Mouse (Mus musculus): ENCODE results near the gene Adam6b. TPM values are rescaled to one million over a fixed set of nuclear protein-coding genes. Genes with fewer than 3 reads are reported as not detected.
"Not testable (repeated sequence)": the region's sequence is repeated elsewhere in the genome, so short reads cannot be mapped to it uniquely, and the experiment has no call there.

Adam6b gene
- not detected in 2 replicates for polyA plus RNA-seq (2012; ENCODE audit: insufficient read depth, insufficient read length, missing spikeins)

DNA sequence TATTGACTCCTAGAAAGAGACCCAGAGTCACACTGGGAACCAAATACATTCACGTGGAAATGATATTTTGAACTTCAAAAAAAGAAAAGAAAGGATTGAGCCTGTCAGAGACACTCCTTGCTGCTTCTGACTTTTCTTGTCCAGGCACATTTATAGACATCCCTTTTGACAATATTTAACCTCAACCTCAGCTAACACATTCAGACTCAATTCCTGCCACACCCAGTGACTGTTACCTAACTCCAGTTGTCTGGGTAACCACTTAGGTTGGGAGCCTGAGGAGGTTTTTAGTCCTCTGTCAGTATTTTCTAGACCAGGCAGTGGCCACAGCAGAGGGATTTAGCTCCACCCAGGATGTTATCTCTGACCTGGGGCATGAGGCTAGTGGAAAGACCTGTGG, at the start of gene Adam6b:
Gene Adam6b (plus strand): TSS at position 301 of the 400 bp plus-strand sequence.
- not testable (repeated sequence) for H3K4me3 ChIP-seq (ENCODE audit: insufficient read depth, low read length); H3K27ac ChIP-seq (ENCODE audit: insufficient read depth, low read depth, low read length); H3K4me1 ChIP-seq (ENCODE audit: control insufficient read depth, insufficient read depth, low read length)

DNA sequence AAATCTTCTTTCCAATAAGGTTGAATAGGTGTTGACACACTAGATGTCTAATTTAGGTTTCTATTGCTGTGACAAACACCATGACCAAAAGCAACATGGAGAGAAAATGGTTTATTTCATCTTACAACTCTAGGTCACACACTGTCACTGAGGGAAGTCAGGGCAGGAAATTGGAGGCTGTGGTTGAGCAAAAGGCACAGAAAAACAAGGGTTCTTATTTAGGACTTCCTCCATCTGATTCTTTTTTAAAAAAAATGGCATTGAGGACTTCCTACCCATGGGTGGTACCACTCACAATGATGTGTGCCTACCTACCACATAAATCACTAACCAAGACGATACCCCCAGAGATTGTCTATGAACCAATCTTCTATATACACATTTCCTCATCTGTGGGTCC, 43.2 kb upstream of the Adam6b start:
- TF ChIP-seq POLR2A (IDR thresholded peaks at IDR 0.05; ENCODE audit: borderline replicate concordance, low read depth, low read length) = no peak
- no peak for TF ChIP-seq CTCF (IDR thresholded peaks at IDR 0.05; ENCODE audit: low read depth, low read length)
- Histone ChIP-seq H3K27ac (ENCODE audit: insufficient read depth, low read depth, low read length) (peak overlapping the region; percentile 57), H3K4me1 (ENCODE audit: control insufficient read depth, insufficient read depth, low read length) (peaks cover 9% of the 10 kb centered on the region), H3K4me3 (ENCODE audit: insufficient read depth, low read length) (no peak overlapping the region)

- no peak overlapping the region for H3K27ac ChIP-seq (ENCODE audit: insufficient read depth, low read depth, low read length)
- H3K4me3 ChIP-seq (ENCODE audit: insufficient read depth, low read length) = no peak overlapping the region
- peaks cover 18% of the 10 kb centered on the region for H3K4me1 ChIP-seq (ENCODE audit: control insufficient read depth, insufficient read depth, low read length)
- TF ChIP-seq POLR2A (IDR thresholded peaks at IDR 0.05; ENCODE audit: borderline replicate concordance, low read depth, low read length) (no peak), CTCF (IDR thresholded peaks at IDR 0.05; ENCODE audit: low read depth, low read length) (no peak)
Observed at GRCm38 (mm10) chr12:113476164-113476563, 13.1 kb upstream of the Adam6b start.

- H3K27ac ChIP-seq (ENCODE audit: insufficient read depth, low read depth, low read length) = no peak overlapping the region
- H3K4me1 ChIP-seq (ENCODE audit: control insufficient read depth, insufficient read depth, low read length) = peaks cover 17% of the 10 kb centered on the region
- no peak for TF ChIP-seq CTCF (IDR thresholded peaks at IDR 0.05; ENCODE audit: low read depth, low read length)
- no peak for TF ChIP-seq POLR2A (IDR thresholded peaks at IDR 0.05; ENCODE audit: borderline replicate concordance, low read depth, low read length)
- no peak overlapping the region for H3K4me3 ChIP-seq (ENCODE audit: insufficient read depth, low read length)
Observed at GRCm38 (mm10) chr12:113482147-113482546, 7.2 kb upstream of the Adam6b start.

DNA sequence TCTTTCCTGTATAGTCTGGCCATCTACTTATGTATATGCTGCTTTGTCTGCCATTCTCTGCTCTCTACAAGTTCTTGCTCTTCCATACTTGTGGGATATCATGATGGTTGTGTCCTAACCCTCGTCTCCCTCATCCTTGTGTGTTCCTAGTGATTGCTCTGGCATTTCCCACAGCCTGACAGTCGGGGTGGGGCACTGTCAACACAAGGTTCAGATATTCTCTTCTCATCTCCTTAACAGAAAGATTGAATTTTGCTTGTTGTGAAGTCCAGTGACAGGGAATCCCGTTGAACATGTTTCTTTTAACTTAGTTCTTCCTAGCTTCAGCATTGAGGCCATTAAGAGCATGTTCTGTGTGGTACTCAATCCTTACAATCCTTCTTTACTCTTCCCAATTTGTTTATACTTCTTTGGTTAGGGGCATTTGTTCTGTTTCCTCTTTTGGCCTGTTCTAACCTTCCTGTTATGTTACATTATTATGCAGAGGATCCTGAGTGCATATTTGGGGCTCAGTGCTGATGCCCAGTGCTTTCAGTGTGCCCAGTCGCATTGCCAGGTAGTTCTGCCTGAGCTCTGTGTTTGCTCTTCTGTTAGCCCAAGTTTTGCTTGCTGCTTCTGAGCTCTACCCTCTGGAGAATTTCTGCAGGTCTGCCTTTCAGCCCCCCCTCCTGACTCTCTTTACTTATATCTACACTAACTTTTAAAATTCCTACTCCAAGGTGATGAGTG, 6.5 kb upstream of the Adam6b start:
- TF ChIP-seq POLR2A (IDR thresholded peaks at IDR 0.05; ENCODE audit: borderline replicate concordance, low read depth, low read length) (no peak), CTCF (IDR thresholded peaks at IDR 0.05; ENCODE audit: low read depth, low read length) (no peak)
- Histone ChIP-seq H3K27ac (ENCODE audit: insufficient read depth, low read depth, low read length) (no peak overlapping the region), H3K4me1 (ENCODE audit: control insufficient read depth, insufficient read depth, low read length) (peaks cover 17% of the 10 kb centered on the region), H3K4me3 (ENCODE audit: insufficient read depth, low read length) (no peak overlapping the region)

DNA sequence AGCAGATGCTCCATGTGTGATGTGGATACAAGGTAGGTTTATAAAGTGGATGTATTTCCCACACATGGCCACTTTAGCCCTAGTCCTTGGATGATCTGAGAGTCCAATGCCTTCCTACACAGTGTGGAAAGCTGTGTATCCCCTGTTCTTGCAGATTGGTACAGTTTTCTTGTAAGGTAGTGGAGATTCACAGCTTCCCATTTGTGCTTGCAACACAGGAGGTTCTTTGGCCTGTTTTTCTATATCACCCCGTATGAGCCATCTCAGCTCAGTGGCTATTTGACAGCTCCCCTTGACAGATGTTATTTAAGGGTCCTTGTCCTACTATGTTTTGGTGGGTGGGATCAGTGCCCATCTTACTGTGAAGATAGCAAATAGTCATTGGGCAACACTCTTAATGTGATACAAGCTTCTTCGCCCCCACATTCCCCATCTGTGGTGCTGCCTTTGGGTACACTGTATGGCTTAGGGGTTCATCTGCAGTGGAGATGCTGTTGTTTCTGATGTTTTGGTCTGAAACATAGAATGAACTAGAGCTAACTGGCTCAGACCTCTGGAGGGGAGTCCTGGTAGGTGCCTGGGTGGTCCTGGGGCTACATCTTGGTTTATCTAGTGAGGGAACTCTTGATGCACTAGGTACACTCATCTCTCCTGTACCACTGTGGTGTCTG, 5.7 kb upstream of the Adam6b start:
- no peak overlapping the region for H3K4me3 ChIP-seq (ENCODE audit: insufficient read depth, low read length)
- H3K27ac ChIP-seq (ENCODE audit: insufficient read depth, low read depth, low read length) = no peak overlapping the region
- TF ChIP-seq POLR2A (IDR thresholded peaks at IDR 0.05; ENCODE audit: borderline replicate concordance, low read depth, low read length) (no peak), CTCF (IDR thresholded peaks at IDR 0.05; ENCODE audit: low read depth, low read length) (no peak)
- peaks cover 17% of the 10 kb centered on the region for H3K4me1 ChIP-seq (ENCODE audit: control insufficient read depth, insufficient read depth, low read length)

DNA sequence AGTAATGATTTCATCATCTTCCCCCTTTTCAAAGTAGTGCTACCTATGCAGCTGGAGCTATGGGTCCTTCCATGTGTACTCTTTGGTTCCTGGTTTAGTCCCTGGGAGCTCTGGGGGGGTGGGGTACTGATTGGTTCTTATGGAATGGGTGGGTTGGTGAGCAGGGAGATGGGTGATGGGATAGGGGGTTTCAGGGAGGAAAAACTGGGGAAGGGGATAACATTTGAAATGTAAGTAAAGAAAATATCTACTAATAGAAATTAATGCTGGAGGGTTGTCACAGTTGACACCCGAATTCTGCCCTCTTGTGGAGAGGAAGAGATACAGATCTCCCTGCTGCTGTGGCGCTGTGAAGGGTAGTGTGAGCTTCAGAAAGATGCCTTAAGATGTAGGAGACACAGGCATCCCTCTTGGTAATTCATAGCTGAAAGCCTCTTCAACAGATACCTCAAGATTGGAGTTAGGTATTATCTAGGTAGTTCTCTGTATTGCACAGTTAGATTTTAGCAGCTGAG, 4.3 kb upstream of the Adam6b start:
- Histone ChIP-seq H3K27ac (ENCODE audit: insufficient read depth, low read depth, low read length) (no peak overlapping the region), H3K4me1 (ENCODE audit: control insufficient read depth, insufficient read depth, low read length) (peaks cover 17% of the 10 kb centered on the region), H3K4me3 (ENCODE audit: insufficient read depth, low read length) (no peak overlapping the region)
- TF ChIP-seq CTCF (IDR thresholded peaks at IDR 0.05; ENCODE audit: low read depth, low read length) (peak; percentile 51; the same call in 1 of the 2 replicates), POLR2A (IDR thresholded peaks at IDR 0.05; ENCODE audit: borderline replicate concordance, low read depth, low read length) (no peak)

DNA sequence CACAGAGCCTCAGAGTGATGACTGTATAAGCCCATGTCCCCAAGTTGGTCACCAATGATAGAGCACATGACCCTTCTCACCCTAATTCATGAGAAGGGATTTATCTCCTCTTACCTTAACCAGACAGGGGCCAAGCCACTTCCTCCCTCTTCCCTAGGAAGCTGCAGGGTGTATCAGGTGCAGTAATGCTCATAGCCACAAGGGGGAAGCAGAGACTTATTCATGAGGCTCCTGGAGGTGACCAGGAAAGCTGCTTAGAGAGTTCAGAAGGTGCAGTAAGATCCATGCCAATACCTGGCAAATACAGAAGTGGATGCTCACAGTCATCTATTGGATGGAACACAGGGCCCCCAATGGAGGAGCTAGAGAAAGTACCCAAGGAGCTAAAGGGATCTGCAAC, 1.6 kb upstream of the Adam6b start:
- H3K4me3 ChIP-seq (ENCODE audit: insufficient read depth, low read length); H3K27ac ChIP-seq (ENCODE audit: insufficient read depth, low read depth, low read length): not testable (repeated sequence)
- peaks cover 12% of the 10 kb centered on the region for H3K4me1 ChIP-seq (ENCODE audit: control insufficient read depth, insufficient read depth, low read length)

DNA sequence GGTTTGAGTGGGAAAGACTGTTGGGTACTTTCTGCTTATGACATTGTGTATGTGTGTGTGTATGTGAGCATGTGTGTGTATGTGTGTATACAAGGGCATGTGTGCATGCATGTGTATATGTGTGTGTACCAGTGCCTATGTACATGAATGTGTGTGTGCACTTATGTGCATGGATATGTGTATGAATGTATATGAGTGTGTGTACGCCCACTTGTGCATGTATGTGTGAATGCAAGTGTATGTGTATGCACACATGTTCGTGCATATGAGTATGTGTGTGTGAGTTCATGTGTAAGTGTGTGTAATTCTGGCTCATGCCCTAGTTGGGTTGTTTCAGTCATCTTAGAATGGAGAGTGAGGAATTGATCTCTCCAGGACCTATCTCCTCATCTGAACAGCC, 36.6 kb downstream of the Adam6b start:
- TF ChIP-seq CTCF (IDR thresholded peaks at IDR 0.05; ENCODE audit: low read depth, low read length) = no peak
- TF ChIP-seq POLR2A (IDR thresholded peaks at IDR 0.05; ENCODE audit: borderline replicate concordance, low read depth, low read length) = no peak
- Histone ChIP-seq H3K4me3 (ENCODE audit: insufficient read depth, low read length) (no peak overlapping the region), H3K4me1 (ENCODE audit: control insufficient read depth, insufficient read depth, low read length) (no peaks in the 10 kb centered on the region), H3K27ac (ENCODE audit: insufficient read depth, low read depth, low read length) (no peak overlapping the region)

Other genes starting within 250 kb of the Adam6b start
- gene Adam6a, start 54.4 kb downstream of the Adam6b start, polyA plus RNA-seq (2012; ENCODE audit: insufficient read depth, insufficient read length, missing spikeins) = not detected in 2 replicates

Measured in bone marrow macrophage, adult 2 months (primary cell).